Mouse (Mus musculus) neutrophil, adult 5-6 weeks (primary cell): ENCODE data around the gene Grm4. TPM values are rescaled to one million over a fixed set of nuclear protein-coding genes. Genes with fewer than 3 reads are reported as not detected.

Experiments
- ATAC-seq: fragments of 151-379, 151-347 bp; 2 replicates; pipeline ENCODE4 v1.8.0; 2017; ENCODE audit warnings: mild to moderate bottlenecking, moderate TSS enrichment; ENCODE audit not compliant: insufficient number of reproducible peaks, poor library complexity, low FRiP score, severe bottlenecking; ENCODE audit errors: extremely low read depth
- total RNA-seq: library from RNA; stranded (forward); fragments of 200-1000 nt; gene quantifications from 2 replicates; pipeline ENCODE4 v1.2.3, GENCODE M21; 2017

The Grm4 gene
- total RNA-seq, 1 experiment from 2014 or later: not detected

DNA sequence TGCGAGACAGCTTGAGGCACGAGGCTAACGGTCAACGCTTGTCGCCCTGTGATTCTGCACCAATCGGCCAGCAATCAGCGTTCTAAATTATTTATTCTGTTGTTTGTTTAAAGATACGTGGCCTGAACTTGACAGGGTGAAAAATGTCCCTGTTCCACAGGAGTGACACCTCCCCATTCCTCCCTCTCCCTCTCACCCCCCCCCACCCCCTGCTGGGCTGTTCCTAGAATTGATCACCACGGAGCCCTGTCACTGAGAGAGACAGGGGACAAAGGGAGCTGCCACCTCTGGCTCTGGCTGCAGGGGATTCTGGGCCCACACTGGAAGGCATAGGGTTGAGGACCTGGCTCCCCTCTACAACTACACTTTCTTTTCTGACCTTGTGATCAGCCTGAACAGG, 91.4 kb downstream of the Grm4 start:
- no peak for ATAC-seq

- no peak for ATAC-seq
Observed at GRCm38 (mm10) chr17:27425016-27425415, 96.2 kb downstream of the Grm4 start.

DNA sequence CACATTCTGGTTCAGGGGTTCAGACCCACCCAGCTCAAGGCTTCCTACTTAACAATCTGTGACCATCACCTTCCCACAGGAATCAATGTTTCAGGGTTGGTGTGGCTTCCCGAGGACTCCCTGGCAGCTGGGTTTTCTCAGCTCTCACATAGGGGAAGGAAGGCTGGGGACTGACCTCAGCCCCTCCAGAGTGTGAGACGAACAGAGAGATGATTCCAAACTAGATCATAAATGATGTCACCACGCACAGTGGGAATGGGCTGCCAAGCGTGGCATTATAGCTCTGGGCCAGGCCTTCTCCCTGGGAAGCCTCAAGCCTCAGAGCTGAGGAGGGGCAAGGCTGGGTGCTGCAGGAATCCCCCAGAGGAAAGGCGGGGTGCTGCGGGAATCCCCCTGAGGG, 96.8 kb downstream of the Grm4 start:
- no peak for ATAC-seq

- ATAC-seq: no peak
Observed at GRCm38 (mm10) chr17:27422726-27423381, 98.3 kb downstream of the Grm4 start.

DNA sequence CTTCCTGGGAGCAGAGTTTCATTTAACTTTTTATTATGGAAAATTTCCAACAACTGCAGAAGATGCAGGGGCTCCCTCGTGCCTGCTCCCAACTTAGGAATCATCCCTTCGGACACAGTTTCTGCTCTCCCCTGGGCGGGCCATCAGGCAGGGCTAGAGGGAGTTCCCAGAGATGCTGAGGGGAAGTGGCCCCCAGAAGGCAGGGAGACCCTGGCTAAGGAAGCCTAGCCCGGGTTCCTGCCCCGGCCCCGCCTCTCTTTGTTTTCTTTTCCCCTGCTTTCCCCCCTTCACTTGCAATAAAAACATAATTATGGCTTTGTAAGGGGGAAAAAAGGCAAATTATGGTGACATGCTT, 98.9 kb downstream of the Grm4 start:
- no peak for ATAC-seq

DNA sequence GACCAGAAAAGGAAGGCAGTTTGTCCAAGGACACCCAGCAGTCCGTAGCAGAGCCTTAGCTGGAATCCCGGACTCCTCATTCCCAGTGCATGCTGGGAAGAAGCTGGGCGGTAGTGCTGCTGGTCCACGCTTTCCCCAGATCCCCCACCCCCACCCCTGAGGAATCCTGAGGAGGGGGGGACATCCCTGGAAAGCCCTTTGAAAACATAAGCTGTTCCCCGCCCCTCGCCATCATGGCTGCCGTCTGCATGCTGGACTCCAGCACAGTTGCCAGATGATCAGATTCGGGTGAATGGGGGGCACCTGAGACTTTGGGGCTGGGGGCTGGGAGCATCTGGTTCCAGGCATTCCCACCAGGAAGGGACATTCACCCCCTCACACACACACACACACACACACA, 99.4 kb downstream of the Grm4 start:
- no peak for ATAC-seq

DNA sequence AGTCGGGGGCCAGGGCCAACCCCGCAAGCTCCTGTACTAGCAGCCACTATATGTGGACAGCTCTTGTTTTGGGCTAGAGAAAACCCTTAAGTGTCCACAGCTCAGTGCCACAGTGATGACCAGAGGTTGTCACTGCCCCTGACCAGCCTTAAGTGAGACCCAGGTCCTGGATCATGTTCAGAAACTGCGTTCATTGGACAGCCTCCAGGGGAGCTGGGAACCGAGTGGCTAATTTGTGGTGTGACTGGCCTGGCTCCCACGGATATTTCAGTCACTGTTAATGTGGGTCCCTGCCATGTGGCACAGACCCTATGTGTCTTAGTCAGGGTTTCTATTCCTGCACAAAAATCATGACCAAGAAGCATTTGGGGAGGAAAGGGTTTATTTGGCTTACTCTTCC, 112.2 kb downstream of the Grm4 start:
- no peak for ATAC-seq

- no peak for ATAC-seq
Observed at GRCm38 (mm10) chr17:27408531-27408930, 112.7 kb downstream of the Grm4 start.

GRCm38 (mm10) chr17:27406956-27407355, 114.2 kb downstream of the Grm4 start:
- ATAC-seq: no peak

- ATAC-seq: no peak; the same call in 1 of the 2 replicates
Observed at GRCm38 (mm10) chr17:27405376-27406024, 115.7 kb downstream of the Grm4 start.

GRCm38 (mm10) chr17:27401200-27401599, 120.0 kb downstream of the Grm4 start:
- ATAC-seq: no peak

DNA sequence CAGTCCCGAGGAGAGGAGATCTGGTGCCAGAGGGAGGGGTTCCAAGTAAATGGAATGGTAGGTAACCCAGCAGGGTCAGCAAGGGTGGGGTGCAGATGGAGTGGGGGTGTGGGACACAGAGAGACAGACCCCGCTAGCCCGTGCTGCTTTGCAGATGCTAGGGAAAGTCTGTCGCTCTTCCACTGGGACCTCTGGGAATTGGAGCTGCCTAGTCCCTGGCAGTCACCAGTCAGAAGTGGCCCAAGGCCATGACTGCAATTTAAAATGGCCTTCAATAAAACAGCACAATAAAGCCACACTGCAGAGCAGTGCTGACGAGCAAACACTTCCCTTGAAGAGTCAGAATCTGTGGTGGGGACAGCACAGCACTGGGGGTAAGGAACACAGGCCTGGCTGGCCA, 127.3 kb downstream of the Grm4 start:
- no peak for ATAC-seq

DNA sequence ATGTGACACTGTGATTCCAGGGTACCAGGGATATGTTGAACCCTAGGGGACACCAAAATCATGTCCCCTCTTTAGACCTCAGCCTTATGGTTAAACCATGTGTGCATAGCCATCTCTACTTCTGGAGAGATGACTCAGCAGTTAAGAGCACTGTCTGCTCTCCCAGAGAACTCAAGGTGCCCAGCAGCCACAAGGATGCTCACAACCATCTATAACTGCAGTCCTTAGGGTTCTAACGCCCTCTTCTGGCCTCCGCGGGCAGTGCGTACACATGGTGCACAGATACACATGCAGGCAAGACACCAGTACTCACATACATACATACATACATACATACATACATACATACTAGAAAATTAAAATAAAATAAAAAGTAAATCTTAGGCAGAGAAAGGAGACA, 127.8 kb downstream of the Grm4 start:
- ATAC-seq: no peak

DNA sequence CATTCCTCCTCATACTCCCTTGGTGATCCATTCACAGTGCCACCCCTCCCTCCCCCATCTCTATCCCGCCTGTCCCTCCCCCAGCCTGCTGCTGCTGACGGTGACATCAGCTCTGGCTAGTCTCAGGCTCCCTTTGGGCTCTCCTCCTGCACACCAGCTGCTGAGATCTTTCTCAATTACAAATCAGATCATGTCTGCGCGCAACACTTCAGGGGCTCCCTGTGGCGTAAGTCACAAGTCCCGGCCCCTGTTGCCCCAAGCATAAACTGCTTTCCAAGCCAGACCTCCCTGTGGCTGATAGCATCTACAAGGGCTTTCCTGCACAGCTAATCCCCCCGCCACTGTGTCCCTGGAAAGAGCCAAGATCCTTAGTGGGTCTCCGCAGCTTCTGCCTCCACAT, 128.3 kb downstream of the Grm4 start:
- ATAC-seq: no peak

GRCm38 (mm10) chr17:27390019-27390418, 131.2 kb downstream of the Grm4 start:
- no peak for ATAC-seq

DNA sequence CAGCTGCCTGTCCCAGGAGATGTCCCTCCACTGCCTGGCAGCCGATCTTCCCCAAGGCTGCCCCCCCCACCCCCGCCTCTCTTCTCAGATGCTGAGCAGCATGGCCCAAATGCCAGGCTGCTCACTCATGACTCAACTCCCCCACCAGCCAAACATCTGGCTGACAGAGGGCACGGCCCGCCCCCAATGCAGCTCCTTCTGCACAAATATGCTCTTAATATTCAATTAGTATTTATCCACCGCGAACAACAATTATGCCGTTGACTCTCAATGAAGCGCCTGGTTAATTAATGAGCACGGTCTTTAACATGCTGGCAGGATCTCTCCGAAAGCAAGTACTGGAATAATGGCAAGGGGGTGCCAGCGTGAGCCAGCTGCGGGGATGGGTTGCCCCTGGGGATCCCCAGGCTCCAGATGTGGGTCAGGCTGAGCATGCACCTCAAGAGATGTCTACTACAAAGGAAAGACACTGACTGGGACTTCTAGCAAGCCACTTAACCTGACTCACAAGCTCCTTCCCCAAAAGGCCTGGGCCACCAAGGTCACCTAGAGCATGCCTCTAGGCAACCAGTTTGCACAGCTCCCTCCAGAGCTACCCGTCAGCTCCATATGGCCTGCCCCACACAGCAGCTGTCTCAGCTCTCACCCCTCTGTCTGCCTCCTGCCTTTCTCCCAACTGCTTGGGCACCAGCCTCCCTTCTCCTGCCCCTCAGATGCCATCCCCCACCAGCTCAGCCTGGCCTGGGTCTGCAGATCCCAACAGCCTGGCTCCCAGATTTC, 131.8 kb downstream of the Grm4 start:
- ATAC-seq: no peak

DNA sequence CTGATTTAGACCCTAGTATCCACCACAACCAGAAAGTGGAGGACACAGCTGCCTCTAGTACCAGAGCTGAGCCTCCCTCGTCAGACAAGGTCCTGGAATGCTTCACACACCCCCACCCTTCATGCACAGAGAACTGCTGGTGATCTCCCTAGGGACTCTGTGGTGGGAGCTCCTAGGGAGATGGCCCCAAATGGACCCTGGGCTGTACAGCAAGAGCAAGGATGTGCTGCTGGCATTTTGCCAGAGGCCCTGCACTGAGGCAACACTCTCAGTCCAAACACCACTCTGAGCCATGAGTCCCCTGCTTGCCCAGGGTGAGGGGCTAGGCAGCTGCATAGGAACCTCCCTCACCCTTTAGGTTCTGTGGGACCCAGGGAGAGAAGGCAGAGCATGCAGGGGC, 134.8 kb downstream of the Grm4 start:
- ATAC-seq: no peak

GRCm38 (mm10) chr17:27385513-27386261, 135.5 kb downstream of the Grm4 start:
- no peak for ATAC-seq

DNA sequence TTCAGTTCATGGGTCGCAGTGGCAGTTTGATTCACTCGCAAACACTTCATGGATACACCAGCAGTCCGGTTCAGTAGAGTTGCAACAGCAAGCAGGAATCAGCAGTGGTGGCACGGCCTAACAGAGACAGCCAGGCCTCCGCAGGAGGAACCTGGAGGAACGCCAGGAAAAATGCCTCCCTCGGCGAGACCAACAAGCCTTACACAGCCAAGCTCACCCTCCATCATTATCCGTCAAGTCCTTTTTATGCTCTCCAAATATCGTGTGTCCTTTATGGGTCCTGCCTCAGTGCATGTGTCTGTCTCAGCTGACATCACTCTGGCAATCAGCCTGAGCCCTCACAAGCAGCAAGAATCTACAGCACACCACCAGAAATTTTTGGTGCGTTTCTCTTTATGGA, 138.3 kb downstream of the Grm4 start:
- no peak for ATAC-seq
